Mouse (Mus musculus) CH12.LX (cell line): Measurements from ENCODE around the gene 4930519G04Rik.

Source experiments
- CHD2 ChIP-seq: IDR thresholded peaks from 2 replicates; pipeline ENCODE4 v1.6.1; 2011; ENCODE audit warnings: low read length, improper control_type of control experiment
- CTCF ChIP-seq, 2 experiments: IDR thresholded peaks in 1 of 2; conservative IDR thresholded peaks in 1 of 2; 2 replicates each; pipeline ENCODE4 v1.5.1; 2011 to 2012; ENCODE audit warnings: low read depth in 2 of 2, low read length in 2 of 2, improper control_type of control experiment in 1 of 2, inconsistent platforms in 1 of 2, mild to moderate bottlenecking in 1 of 2, moderate library complexity in 1 of 2
- ETS1 ChIP-seq: conservative IDR thresholded peaks from 2 replicates; pipeline ENCODE4 v1.6.1; 2012; ENCODE audit warnings: low read depth, mild to moderate bottlenecking, inconsistent platforms, low read length, improper control_type of control experiment, moderate library complexity
- GABPA ChIP-seq: IDR thresholded peaks from 2 replicates; pipeline ENCODE4 v1.6.1; 2012; ENCODE audit warnings: low read depth, low read length, improper control_type of control experiment, inconsistent platforms; ENCODE audit not compliant: insufficient replicate concordance
- JUN ChIP-seq: IDR thresholded peaks from 2 replicates; pipeline ENCODE4 v1.6.1; 2011; ENCODE audit warnings: low read depth, mild to moderate bottlenecking, low read length, improper control_type of control experiment, moderate library complexity; ENCODE audit not compliant: insufficient read depth
- KAT2A ChIP-seq: IDR thresholded peaks from 2 replicates; pipeline ENCODE4 v1.6.1; 2012; ENCODE audit warnings: low read length, improper control_type of control experiment, inconsistent platforms; ENCODE audit not compliant: insufficient replicate concordance
- MAFK ChIP-seq: IDR thresholded peaks from 2 replicates; pipeline ENCODE4 v1.6.1; 2011; ENCODE audit warnings: low read length, improper control_type of control experiment; ENCODE audit not compliant: insufficient replicate concordance
- POLR2A ChIP-seq: IDR thresholded peaks from 2 replicates; pipeline ENCODE4 v1.6.1; 2011; ENCODE audit warnings: low read depth, mild to moderate bottlenecking, improper control_type of control experiment, low read length
- RAD21 ChIP-seq: IDR thresholded peaks from 2 replicates; pipeline ENCODE4 v1.6.1; 2011; ENCODE audit warnings: low read depth, mild to moderate bottlenecking, low read length, improper control_type of control experiment, moderate library complexity
- USF1 ChIP-seq: IDR thresholded peaks from 2 replicates; pipeline ENCODE4 v1.6.1; 2014; ENCODE audit warnings: low read depth, mild to moderate bottlenecking, inconsistent platforms, low read length, improper control_type of control experiment
- ZC3H11A ChIP-seq: IDR thresholded peaks from 2 replicates; pipeline ENCODE4 v1.6.1; 2012; ENCODE audit warnings: low read depth, mild to moderate bottlenecking, inconsistent platforms, low read length, improper control_type of control experiment

GRCm38 (mm10) chr5:114836886-114837285 is 16.6 kb upstream of the 4930519G04Rik start:
- no peak for TF ChIP-seq MAFK
- no peak for TF ChIP-seq RAD21
- TF ChIP-seq POLR2A = no peak
- no peak for TF ChIP-seq ETS1
- TF ChIP-seq ZC3H11A = no peak
- no peak for TF ChIP-seq KAT2A
- no peak for TF ChIP-seq GABPA
- TF ChIP-seq CHD2 = no peak
- TF ChIP-seq USF1 = no peak
- no peak for TF ChIP-seq JUN
- no peak for TF ChIP-seq CTCF (conservative IDR thresholded peaks at IDR 0.05 in 1 of 2, IDR thresholded peaks at IDR 0.05 in 1 of 2; ENCODE audit: low read depth in 2 of 2, low read length in 2 of 2)
